Mouse (Mus musculus) lung, adult 2 months (tissue): ENCODE results near the gene Clec2i. TPM values are rescaled to one million over a fixed set of nuclear protein-coding genes. Genes with fewer than 3 reads are reported as not detected.
A peak's percentile ranks its signal among the peaks of the same experiment; 100 is the strongest.
"Not testable (repeated sequence)": the region's sequence is repeated elsewhere in the genome, so short reads cannot be mapped to it uniquely, and the experiment has no call there.

Experiments
- DNase-seq: peaks from one replicate; pipeline ENCODE4 v3.0.0; 2022
- H3K4me1 ChIP-seq: fragments of 200-500 bp; 2 replicates; pipeline ENCODE4 v1.6.1; 2011; ENCODE audit warnings: low read length; ENCODE audit not compliant: control insufficient read depth, insufficient read depth
- H3K4me3 ChIP-seq: fragments of 200-500 bp; replicated peaks from 2 replicates; pipeline ENCODE3; 2011; ENCODE audit warnings: low read depth, mild to moderate bottlenecking, control low read depth, low read length; ENCODE audit errors: extremely low read depth
- CTCF ChIP-seq: fragments of 200-500 bp; IDR thresholded peaks from 2 replicates; pipeline ENCODE4 v1.5.1; 2011; ENCODE audit warnings: mild to moderate bottlenecking, low read length, control low read depth; ENCODE audit not compliant: insufficient read depth
- POLR2A ChIP-seq: fragments of 200-500 bp; IDR thresholded peaks from 2 replicates; pipeline ENCODE4 v1.6.1; 2011; ENCODE audit warnings: low read depth, mild to moderate bottlenecking, control low read depth, low read length, borderline replicate concordance; ENCODE audit errors: extremely low read depth
- WGBS: fragments of 180-500 bp; shearing (Covaris S2); methylation state at CpG from one replicate; pipeline ENCODE4 v1.1.7; 2018; 5-methylcytosine and 5-hydroxymethylcytosine counted together
- polyA plus RNA-seq: library from polyadenylated mRNA; depleted of rRNA; stranded (reverse); fragments of >200 nt; gene quantifications from 2 replicates; pipeline ENCODE4 v1.2.3, GENCODE M21; 2012; rRNA removed

Gene Clec2i
- polyA plus RNA-seq, 1 experiment = 1.6 TPM

- TF ChIP-seq CTCF (peak; percentile 13; the same call in 1 of the 2 replicates), POLR2A (no peak)
- Histone ChIP-seq H3K4me1 (no peaks in the 10 kb centered on the region), H3K4me3 (no peak overlapping the region)
- WGBS = 87% methylated on average over 2 of the region's 2 CpGs
- DNase-seq = no peak
These were observed 12.7 kb downstream of the Clec2i start for GRCm38 (mm10) chr6:128900044-128900443.

DNA sequence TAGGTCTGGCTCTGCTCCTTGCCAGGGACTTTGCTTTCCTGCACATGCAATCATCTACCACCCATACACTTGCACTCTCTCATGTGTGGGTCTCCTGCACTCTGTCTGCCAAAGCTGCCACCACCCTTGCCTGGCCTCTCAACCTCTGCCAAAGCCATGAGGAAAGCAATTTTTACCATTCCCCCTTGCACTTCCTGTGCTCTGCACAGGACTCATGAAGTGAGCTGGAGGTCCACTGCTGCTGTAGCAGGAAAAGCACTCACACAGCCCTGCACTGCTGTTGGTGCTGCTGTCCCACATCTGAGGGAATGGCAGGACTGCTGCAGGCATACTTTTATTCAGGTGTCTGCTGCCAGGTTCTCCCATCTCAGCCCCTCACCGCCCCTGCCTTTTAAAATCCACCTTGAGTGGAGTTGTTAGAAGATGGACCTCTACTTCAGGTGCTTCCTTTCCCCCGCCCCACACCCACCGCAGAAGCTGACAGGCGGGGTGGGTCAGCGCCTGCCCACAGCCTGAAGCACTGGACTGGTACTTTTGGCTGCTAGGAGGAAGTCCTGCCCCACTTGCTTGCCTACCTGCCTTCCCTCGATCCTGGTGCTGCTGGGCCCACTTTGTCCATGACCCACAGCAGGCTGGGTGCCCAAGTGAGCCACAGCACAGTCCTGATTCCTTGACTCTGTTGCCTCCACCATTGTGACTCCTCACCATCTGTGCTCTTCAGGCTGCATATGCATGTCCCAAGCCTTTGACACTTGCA lies 13.6 kb downstream of the Clec2i start:
- H3K4me1 ChIP-seq, DNase-seq, H3K4me3 ChIP-seq: not testable (repeated sequence)
- WGBS = 87% methylated on average over 6 of the region's 6 CpGs

DNA sequence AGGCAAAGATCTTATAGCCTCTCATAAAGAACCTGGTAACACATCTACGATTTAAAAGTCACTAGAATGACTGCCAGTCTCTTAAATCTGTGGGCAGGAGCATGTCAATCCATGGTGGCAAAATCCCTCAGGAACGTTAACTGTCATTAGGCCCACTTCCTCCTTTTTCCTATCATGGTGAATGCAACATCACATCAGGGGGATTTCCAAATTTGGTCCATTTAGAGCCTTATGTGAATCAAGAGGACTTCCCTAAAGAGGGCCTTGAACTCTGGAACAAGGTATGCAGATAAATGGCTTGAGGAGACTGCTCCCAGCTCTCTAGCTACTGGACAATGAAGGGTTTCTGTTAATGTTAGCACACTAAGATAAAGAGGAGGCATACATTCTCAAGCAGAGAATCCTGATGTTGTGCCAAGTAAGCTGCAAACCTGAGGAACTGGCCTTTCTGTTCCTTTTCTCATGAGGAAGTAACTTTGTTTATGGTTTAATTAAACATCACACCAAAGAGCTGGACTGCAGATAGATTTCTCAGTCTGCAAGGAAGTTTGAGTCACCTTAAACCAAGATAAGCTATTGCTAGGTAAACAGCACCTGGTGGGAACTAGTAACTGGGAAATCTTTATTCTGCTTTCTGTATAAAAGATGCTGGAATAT lies 26.3 kb downstream of the Clec2i start:
- Histone ChIP-seq H3K4me3 (no peak overlapping the region), H3K4me1 (peaks cover 6% of the 10 kb centered on the region)
- no peak for DNase-seq
- 61% methylated on average over 2 of the region's 2 CpGs for WGBS
- TF ChIP-seq CTCF (no peak), POLR2A (no peak)

DNA sequence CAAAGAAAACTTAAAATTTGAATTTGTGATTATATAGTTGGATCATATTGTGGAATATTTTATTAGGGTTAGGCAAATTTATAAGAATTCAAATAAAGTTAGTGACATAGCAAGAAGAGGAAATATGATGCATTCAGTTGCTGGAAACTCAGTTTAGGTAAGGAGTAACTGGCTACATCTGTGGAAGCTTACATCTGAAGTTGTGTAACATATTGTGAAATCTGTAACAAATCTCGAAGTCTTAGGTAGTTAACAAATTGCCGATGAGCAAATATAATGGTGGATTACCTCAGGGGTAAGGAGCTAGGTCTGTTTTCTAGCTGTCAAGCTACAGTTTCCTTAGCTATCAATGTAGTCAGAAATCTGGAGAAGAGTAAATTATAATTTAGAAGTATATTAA lies 29.9 kb downstream of the Clec2i start:
- no peak for TF ChIP-seq CTCF
- no peak for TF ChIP-seq POLR2A
- 69% methylated on average over 2 of the region's 2 CpGs for WGBS
- Histone ChIP-seq H3K4me1 (peaks cover 6% of the 10 kb centered on the region), H3K4me3 (no peak overlapping the region)
- no peak for DNase-seq

DNA sequence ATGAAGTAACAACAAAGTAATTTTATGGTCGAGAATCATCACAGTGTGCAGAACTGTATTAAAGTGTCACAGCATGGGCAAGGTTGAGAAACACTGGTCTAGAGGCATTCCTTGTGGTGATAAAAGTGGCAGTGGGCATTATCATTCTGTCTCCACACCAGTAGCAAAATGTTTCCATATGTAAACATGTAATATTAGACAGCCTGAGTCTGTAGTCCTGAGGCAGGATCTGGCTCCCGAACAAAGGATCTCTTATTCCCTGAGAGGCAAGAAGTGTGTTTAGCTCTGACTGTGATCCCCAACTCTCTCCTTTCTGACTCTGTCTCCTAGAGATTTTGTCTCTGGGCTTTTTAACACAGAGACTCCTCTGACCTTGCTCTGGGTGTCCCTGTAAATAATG lies 45.7 kb downstream of the Clec2i start:
- TF ChIP-seq POLR2A (no peak), CTCF (no peak)
- Histone ChIP-seq H3K4me1 (no peaks in the 10 kb centered on the region), H3K4me3 (no peak overlapping the region)
- WGBS = 40% methylated on average over 2 of the region's 2 CpGs
- no peak for DNase-seq

DNA sequence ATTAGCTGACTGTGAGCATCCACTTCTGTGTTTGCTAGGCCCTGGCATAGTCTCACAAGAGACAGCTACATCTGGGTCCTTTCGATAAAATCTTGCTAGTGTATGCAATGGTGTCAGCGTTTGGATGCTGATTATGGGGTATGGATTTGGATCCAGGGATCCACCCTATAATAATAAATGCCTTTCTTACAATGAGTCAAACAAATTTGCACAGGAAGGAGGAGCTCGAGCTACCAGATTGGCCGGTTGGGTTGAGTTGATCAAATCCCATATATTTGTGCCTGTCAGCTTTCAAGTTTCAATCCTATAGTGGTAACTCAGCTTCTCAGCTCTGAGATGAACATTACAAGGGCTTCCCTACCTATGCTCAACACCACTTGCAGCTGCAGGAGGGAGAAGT lies 46.7 kb downstream of the Clec2i start, which contains the start of gene Clec2g:
Gene Clec2g, plus strand, starts transcription at position 301 of the 400 bp plus-strand sequence.
- WGBS = 85% methylated on average over 4 of the region's 4 CpGs
- H3K4me3 ChIP-seq, DNase-seq, H3K4me1 ChIP-seq: not testable (repeated sequence)

DNA sequence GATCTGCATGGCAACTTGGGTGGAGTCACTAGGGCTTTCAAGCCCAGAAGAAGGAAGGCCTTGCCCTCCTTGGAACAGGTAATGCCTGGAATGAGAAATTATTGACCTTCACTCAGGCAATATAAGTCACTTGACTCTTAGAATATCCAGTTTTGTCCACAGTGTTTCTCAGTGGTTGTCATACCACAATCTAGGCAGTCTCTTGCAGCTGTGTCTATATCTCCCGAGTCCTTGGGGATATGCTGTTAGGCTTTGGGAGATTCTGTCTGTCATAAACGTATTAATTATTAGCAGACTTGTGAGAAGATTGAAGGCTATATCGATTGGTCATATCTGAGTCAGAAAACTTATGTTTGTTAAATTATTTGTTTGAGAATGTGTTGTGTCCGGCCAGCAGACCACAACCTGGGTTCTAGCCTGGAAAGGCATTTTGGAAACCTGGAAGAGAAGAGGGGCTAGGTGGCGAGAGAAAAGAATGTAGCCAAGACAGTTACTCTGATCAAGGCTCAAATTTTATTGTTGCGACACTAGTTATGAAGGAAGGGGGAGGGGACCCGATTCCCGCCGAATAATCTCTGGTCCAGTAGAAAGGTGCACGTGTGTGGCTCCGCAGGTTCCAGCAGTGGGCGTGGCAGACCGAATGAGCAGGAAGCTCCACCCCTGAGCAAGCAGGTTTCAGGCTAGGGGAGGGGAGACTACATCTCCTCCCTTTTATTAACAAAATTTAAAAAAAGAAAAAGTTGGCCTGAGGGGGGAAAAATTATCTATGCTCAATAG lies 48.7 kb downstream of the Clec2i start:
- H3K4me1 ChIP-seq, DNase-seq, H3K4me3 ChIP-seq: not testable (repeated sequence)
- 88% methylated on average over 5 of the region's 13 CpGs for WGBS

DNA sequence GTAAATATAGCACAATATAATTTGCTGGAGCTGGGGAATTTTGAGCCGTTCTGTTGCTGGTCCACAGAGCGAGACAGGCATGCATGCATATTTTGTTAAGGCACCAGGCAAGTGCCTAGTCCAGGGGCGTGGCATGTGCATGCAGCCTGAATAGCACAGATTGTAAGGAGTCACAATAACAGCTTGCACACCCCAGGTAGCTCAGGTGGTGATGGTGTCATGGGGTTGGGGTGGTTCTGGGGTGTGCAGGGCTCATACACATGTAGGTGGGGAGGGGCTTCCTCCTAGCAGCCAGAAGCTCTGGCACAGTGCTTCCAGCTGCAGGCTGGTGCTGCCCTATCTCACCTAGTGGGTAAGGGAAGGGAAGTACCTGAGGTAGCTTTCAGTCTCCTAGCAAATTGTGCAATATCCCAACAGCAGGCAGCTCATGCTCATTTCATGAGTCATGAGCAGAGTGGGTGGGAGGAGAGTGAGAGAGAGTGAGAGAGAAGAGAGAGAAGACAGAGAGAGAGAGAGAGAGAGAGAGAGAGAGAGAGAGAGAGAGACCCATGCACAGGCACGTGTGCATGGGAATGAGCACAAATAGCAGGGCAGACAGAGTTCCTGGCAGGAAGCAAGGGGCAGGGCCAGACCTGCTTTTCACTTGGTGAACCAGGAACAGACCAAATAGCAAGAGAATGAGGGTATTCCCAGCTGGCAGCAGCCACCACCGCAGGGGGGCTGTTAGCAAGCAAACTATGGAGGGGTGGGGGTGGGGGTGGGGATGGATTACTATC lies 54.4 kb downstream of the Clec2i start:
- DNase-seq = no peak
- H3K4me1 ChIP-seq = no peaks in the 10 kb centered on the region
- no peak overlapping the region for H3K4me3 ChIP-seq
- WGBS = 79% methylated on average over 5 of the region's 5 CpGs
- TF ChIP-seq CTCF (no peak), POLR2A (no peak)

DNA sequence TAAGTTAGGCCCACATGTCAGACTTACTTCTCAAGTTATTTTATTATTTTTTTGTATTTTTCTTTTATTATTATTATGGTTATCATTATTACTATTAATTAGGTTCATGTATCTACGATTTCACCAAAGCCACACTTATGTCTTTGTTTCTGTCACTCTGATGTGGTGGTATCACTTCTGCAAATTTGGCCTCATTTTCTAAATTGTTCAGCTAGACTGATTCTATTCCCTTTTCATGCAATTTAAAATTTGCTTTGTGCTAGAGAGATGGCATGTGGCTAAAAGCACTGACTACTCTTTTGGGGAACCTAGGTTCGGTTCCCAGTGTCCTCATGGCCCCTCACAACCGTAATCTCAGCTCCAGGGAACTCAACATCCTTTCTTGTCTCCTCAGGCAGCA lies 58.2 kb downstream of the Clec2i start:
- 81% methylated on average over 3 of the region's 3 CpGs for WGBS
- TF ChIP-seq CTCF (no peak), POLR2A (no peak)
- H3K4me1 ChIP-seq = no peaks in the 10 kb centered on the region
- no peak for DNase-seq
- no peak overlapping the region for H3K4me3 ChIP-seq

Other genes starting within 250 kb of the Clec2i start
- gene Clec2h, start 225.2 kb upstream of the Clec2i start, polyA plus RNA-seq = 0.17 TPM in 1 of 2 replicates, not detected in the other
- 0.22 TPM in 1 of 2 replicates, not detected in the other for gene Klrb1, start 164.5 kb upstream of the Clec2i start, polyA plus RNA-seq
- gene Klrb1c, start 98.4 kb upstream of the Clec2i start, polyA plus RNA-seq = 1.8 and 2.6 TPM in 2 replicates
- 0.41 TPM in 1 of 2 replicates, not detected in the other for gene Gm44511, start 61.3 kb upstream of the Clec2i start, polyA plus RNA-seq
- 2.4 and 2.7 TPM in 2 replicates for gene Klrb1b, start 61.3 kb upstream of the Clec2i start, polyA plus RNA-seq
- 1.2 and 2.7 TPM in 2 replicates for gene BC035044, start 3.5 kb downstream of the Clec2i start, polyA plus RNA-seq
- gene Clec2g, start 46.8 kb downstream of the Clec2i start, polyA plus RNA-seq = 0.70 TPM in 1 of 2 replicates, not detected in the other
- 0.38 and 1.3 TPM in 2 replicates for gene Klrb1f, start 158.3 kb downstream of the Clec2i start, polyA plus RNA-seq
- 0.09 and 0.12 TPM in 2 replicates for gene Clec2e, start 213.3 kb downstream of the Clec2i start, polyA plus RNA-seq